Mouse (Mus musculus): ENCODE measurements around the gene Paqr8.
"Not testable (repeated sequence)": the region's sequence is repeated elsewhere in the genome, so short reads cannot be mapped to it uniquely, and the experiment has no call there.

The Paqr8 gene

GRCm38 (mm10) chr1:20912115-20912514 is 21.7 kb downstream of the Paqr8 start:
- in situ Hi-C loops (cut with MboI) = no loop called here

- in situ Hi-C loops (cut with MboI) = no loop called here
These were observed 22.2 kb downstream of the Paqr8 start for GRCm38 (mm10) chr1:20912527-20913171.

- in situ Hi-C loops (cut with MboI) = no loop called here
These were observed 24.4 kb downstream of the Paqr8 start for GRCm38 (mm10) chr1:20914769-20915168.

- in situ Hi-C loops (cut with MboI) = no loop called here
These were observed 25.2 kb downstream of the Paqr8 start for GRCm38 (mm10) chr1:20915608-20916007.

GRCm38 (mm10) chr1:20917496-20918050 is 27.2 kb downstream of the Paqr8 start:
- in situ Hi-C loops (cut with MboI) = no loop called here

- in situ Hi-C loops (cut with MboI) = no loop called here
These were observed 29.3 kb downstream of the Paqr8 start for GRCm38 (mm10) chr1:20919728-20920127.

GRCm38 (mm10) chr1:20921081-20921528 is 30.7 kb downstream of the Paqr8 start:
- in situ Hi-C loops (cut with MboI) = no loop called here

- in situ Hi-C loops (cut with MboI) = no loop called here
These were observed 32.4 kb downstream of the Paqr8 start for GRCm38 (mm10) chr1:20922612-20923399.

GRCm38 (mm10) chr1:20925324-20925723 is 34.9 kb downstream of the Paqr8 start:
- in situ Hi-C loops (cut with MboI) = not testable (repeated sequence)

GRCm38 (mm10) chr1:20925926-20926325 is 35.5 kb downstream of the Paqr8 start:
- in situ Hi-C loops (cut with MboI) = no loop called here

- in situ Hi-C loops (cut with MboI) = no loop called here
These were observed 36.0 kb downstream of the Paqr8 start for GRCm38 (mm10) chr1:20926376-20926775.

- in situ Hi-C loops (cut with MboI) = no loop called here
These were observed 38.1 kb downstream of the Paqr8 start for GRCm38 (mm10) chr1:20928487-20928886.

GRCm38 (mm10) chr1:20933457-20933856 is 43.1 kb downstream of the Paqr8 start:
- in situ Hi-C loops (cut with MboI) = loop anchor here (10.0 kb wide), 2 partner anchors 171 to 231 kb away; no protein-coding TSS in a partner anchor

- in situ Hi-C loops (cut with MboI) = loop anchor here (10.0 kb wide), 2 partner anchors 170 to 230 kb away; no protein-coding TSS in a partner anchor
These were observed 44.7 kb downstream of the Paqr8 start for GRCm38 (mm10) chr1:20935106-20935505.

GRCm38 (mm10) chr1:20939046-20939445 is 48.6 kb downstream of the Paqr8 start:
- in situ Hi-C loops (cut with MboI) = loop anchor here (10.0 kb wide), 2 partner anchors 166 to 226 kb away; no protein-coding TSS in a partner anchor

- in situ Hi-C loops (cut with MboI) = no loop called here
These were observed 49.7 kb downstream of the Paqr8 start for GRCm38 (mm10) chr1:20940151-20940550.

- in situ Hi-C loops (cut with MboI) = no loop called here
These were observed 50.9 kb downstream of the Paqr8 start for GRCm38 (mm10) chr1:20941322-20941721.

- in situ Hi-C loops (cut with MboI) = no loop called here
These were observed 51.5 kb downstream of the Paqr8 start for GRCm38 (mm10) chr1:20941857-20942256.

GRCm38 (mm10) chr1:20943016-20943415 is 52.6 kb downstream of the Paqr8 start:
- in situ Hi-C loops (cut with MboI) = no loop called here

- in situ Hi-C loops (cut with MboI) = no loop called here
These were observed 60.9 kb downstream of the Paqr8 start, which contains the start of gene Efhc1 for GRCm38 (mm10) chr1:20951300-20951763. TSS of gene Efhc1 (plus strand) at chr1:20951626.

GRCm38 (mm10) chr1:20951799-20952198 is 61.4 kb downstream of the Paqr8 start:
- in situ Hi-C loops (cut with MboI) = no loop called here

GRCm38 (mm10) chr1:20954876-20955275 is 64.5 kb downstream of the Paqr8 start:
- in situ Hi-C loops (cut with MboI) = no loop called here

Measured in mature B cell (primary cell).